Mouse (Mus musculus) midbrain, embryonic 14.5 days (tissue): ENCODE results near the gene Ppp2r1b. TPM values are rescaled to one million over a fixed set of nuclear protein-coding genes. Genes with fewer than 3 reads are reported as not detected.

Experiments
- ATAC-seq: fragments of 200-750 bp; cut with Nextera tagmentation; 2 replicates; pipeline ENCODE4 v1.8.0; 2017; ENCODE audit warnings: moderate number of reproducible peaks, moderate library complexity; ENCODE audit not compliant: low FRiP score, low TSS enrichment
- DNase-seq: peaks from one replicate; pipeline ENCODE4 v3.0.0-alpha.2; 2015
- H3K27ac ChIP-seq: fragments of 300-500 bp; sonication (generic); replicated peaks from 2 replicates; pipeline ENCODE4 v1.5.1; 2014; ENCODE audit warnings: mild to moderate bottlenecking, low read depth, low read length, moderate library complexity
- H3K27me3 ChIP-seq: fragments of 300-500 bp; sonication (generic); 2 replicates; pipeline ENCODE4 v1.6.1; 2014; ENCODE audit warnings: low read length, control low read depth, mixed read lengths; ENCODE audit not compliant: control insufficient read depth, insufficient read depth
- H3K36me3 ChIP-seq: fragments of 300-500 bp; sonication (generic); 2 replicates; pipeline ENCODE4 v1.6.1; 2014; ENCODE audit warnings: low read length, control low read depth; ENCODE audit not compliant: control insufficient read depth, insufficient read depth
- H3K4me1 ChIP-seq: fragments of 300-500 bp; sonication (generic); 2 replicates; pipeline ENCODE4 v1.6.1; 2014; ENCODE audit warnings: mild to moderate bottlenecking, antibody characterized with exemption, low read length, control low read depth; ENCODE audit not compliant: control insufficient read depth, insufficient read depth
- H3K4me2 ChIP-seq: fragments of 300-500 bp; sonication (generic); 2 replicates; pipeline ENCODE4 v1.6.1; 2014; ENCODE audit warnings: mild to moderate bottlenecking, low read length, moderate library complexity
- H3K4me3 ChIP-seq: fragments of 300-500 bp; sonication (generic); replicated peaks from 2 replicates; pipeline ENCODE4 v1.5.1; 2014; ENCODE audit warnings: low read depth, low read length
- H3K9ac ChIP-seq: fragments of 300-500 bp; sonication (generic); replicated peaks from 2 replicates; pipeline ENCODE4 v1.6.1; 2014; ENCODE audit warnings: mild to moderate bottlenecking, low read length, moderate library complexity
- H3K9me3 ChIP-seq: fragments of 300-500 bp; sonication (generic); 2 replicates; pipeline ENCODE4 v1.6.1; 2016; ENCODE audit warnings: low read length, control low read depth, mixed read lengths; ENCODE audit not compliant: control insufficient read depth
- WGBS: fragments of 180-500 bp; shearing (Covaris S2); extraction: QIAGEN DNeasy Blood & Tissue Kit; methylation state at CpG from one replicate; pipeline ENCODE4 v1.1.7; 2014; 5-methylcytosine and 5-hydroxymethylcytosine counted together
- polyA plus RNA-seq: library from polyadenylated mRNA; unstranded; fragments of >200 nt; fragmentation: Nextera tagmentation; extraction: Ambion mirVana; gene quantifications from 2 replicates; pipeline ENCODE4 v1.2.1, GENCODE M21; 2014

Ppp2r1b gene
- polyA plus RNA-seq, 1 experiment from 2014 or later: 47.8 TPM

DNA sequence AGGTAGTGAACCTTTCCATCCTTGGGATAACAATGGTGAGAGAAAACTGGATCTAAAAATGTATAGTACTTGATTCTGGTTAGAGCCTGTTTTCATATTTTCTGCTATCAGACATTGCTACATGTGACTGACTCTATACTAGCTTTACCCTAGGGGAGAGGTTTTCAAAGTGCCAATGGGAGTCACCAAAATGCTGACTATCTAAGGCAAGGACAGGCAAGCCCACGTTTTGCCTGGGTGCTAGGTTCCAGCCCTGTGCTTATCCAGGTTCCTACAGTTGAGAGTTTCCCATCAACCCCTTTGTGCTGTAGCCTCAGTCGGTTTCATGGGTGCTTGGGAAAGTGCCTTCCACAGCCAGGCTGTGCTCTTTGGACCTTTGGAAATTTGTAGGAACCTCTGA is 33.4 kb upstream of the Ppp2r1b start:
- Histone ChIP-seq H3K9ac (no peak overlapping the region), H3K4me3 (no peak overlapping the region), H3K9me3 (no peaks in the 10 kb centered on the region), H3K27ac (no peak overlapping the region), H3K36me3 (peaks cover 71% of the 10 kb centered on the region), H3K4me2 (no peak overlapping the region), H3K27me3 (no peaks in the 10 kb centered on the region), H3K4me1 (no peaks in the 10 kb centered on the region)
- WGBS: 83% methylated on average over 2 of the region's 2 CpGs
- ATAC-seq: no peak
- no peak for DNase-seq

DNA sequence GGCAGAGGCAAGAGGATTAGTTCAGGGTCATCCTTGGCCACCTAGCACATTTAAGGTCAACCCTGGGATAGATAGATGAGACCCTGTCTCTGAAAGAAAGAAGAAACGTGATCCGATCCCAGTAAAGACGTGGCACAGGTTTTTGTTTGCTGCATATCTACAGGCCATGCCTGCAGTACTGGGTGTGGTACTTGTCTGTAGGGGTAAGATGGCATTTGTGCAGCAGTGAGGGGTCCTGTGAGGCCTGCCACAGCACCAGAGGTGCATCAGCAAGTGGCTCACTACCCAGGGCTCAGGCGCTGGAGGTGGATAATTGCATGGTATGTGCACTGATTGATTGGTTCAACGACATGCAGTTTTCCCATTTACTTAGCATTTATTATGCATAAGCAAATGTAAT is 31.3 kb upstream of the Ppp2r1b start:
- no peaks in the 10 kb centered on the region for H3K9me3 ChIP-seq
- ATAC-seq (no peak), DNase-seq (no peak)
- no peaks in the 10 kb centered on the region for H3K27me3 ChIP-seq
- no peak overlapping the region for H3K4me2 ChIP-seq
- 93% methylated on average over 5 of the region's 5 CpGs for WGBS
- no peak overlapping the region for H3K9ac ChIP-seq
- H3K36me3 ChIP-seq: peaks cover 64% of the 10 kb centered on the region
- H3K27ac ChIP-seq: no peak overlapping the region
- H3K4me1 ChIP-seq: no peaks in the 10 kb centered on the region
- no peak overlapping the region for H3K4me3 ChIP-seq

DNA sequence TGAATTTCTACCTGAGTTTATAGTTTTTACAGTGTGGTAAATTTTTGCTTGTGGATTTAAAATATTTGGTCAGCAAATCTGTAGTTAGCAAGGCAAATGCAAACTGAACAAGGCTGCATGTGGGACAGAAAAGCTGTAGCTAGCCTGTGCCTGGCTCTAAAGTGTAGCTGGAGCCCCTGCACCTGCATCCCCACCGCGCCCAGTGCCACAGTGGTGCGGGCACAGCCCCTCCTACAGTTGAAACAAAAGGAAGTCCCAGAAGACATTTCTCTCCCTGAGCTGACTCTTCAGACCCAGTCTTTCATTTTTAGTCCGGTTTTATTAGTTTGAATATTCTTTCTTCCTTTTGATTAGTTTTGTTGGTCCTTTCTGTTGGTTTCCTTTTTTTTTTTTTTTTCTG is 29.4 kb upstream of the Ppp2r1b start:
- DNase-seq: no peak
- Histone ChIP-seq H3K36me3 (peaks cover 55% of the 10 kb centered on the region), H3K4me3 (no peak overlapping the region), H3K27me3 (no peaks in the 10 kb centered on the region), H3K9me3 (no peaks in the 10 kb centered on the region), H3K4me2 (no peak overlapping the region), H3K9ac (no peak overlapping the region), H3K4me1 (no peaks in the 10 kb centered on the region), H3K27ac (no peak overlapping the region)
- no peak for ATAC-seq
- over 99% methylated on average over 4 of the region's 4 CpGs for WGBS

DNA sequence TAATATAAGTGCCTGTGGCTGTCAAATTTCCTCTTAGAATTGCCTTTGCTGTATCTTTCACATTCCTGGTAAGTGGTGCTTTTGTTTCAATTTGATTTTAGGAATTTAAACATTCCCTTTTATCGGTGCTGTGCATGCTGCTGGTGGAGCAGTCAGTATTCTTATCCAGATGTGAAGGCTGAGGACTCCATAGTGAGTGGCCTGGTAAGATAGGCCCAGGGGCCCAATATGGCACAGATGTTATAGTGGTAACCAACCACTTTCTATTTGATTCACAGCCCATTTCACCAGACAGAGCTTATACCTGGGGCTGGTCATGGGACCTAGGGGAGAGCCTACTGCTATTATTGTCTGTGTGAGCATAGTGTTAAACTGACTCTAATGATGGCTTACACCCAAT is 28.6 kb upstream of the Ppp2r1b start:
- no peak overlapping the region for H3K9ac ChIP-seq
- ATAC-seq: no peak
- H3K36me3 ChIP-seq: peaks cover 51% of the 10 kb centered on the region

DNA sequence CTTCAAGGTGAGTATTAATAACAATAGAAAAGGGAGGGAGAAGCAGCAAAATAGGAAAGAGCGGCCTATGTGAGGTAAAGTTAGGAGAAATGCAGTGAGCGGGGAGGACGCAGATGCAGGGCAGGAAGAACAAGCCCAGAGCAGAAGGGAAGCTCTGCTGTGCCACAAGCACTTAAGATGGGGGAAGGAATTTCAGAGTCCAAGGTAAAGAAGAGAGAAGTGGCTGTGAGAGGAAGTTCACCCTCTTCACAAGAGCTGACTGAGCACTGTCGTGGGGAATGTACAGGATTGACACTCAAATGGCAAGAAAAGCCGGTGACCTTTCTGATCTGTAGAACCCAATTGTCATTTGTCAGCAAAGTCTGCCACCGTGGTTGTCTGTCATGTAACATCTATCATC is 27.1 kb upstream of the Ppp2r1b start:
- 91% methylated on average over 6 of the region's 6 CpGs for WGBS
- Histone ChIP-seq H3K4me1 (no peaks in the 10 kb centered on the region), H3K4me3 (no peak overlapping the region), H3K9me3 (no peaks in the 10 kb centered on the region), H3K27ac (no peak overlapping the region), H3K27me3 (no peaks in the 10 kb centered on the region), H3K4me2 (no peak overlapping the region), H3K36me3 (peaks cover 50% of the 10 kb centered on the region), H3K9ac (no peak overlapping the region)
- DNase-seq (no peak), ATAC-seq (no peak)

More for the DNA sequence above, 28.6 kb upstream of the Ppp2r1b start:
- H3K9me3 ChIP-seq: no peaks in the 10 kb centered on the region
- no peak overlapping the region for H3K4me3 ChIP-seq
- H3K27me3 ChIP-seq: no peaks in the 10 kb centered on the region
- WGBS: 98% methylated on average over 1 of the region's 1 CpGs
- no peak for DNase-seq
- H3K4me1 ChIP-seq: no peaks in the 10 kb centered on the region
- H3K4me2 ChIP-seq: no peak overlapping the region
- H3K27ac ChIP-seq: no peak overlapping the region

DNA sequence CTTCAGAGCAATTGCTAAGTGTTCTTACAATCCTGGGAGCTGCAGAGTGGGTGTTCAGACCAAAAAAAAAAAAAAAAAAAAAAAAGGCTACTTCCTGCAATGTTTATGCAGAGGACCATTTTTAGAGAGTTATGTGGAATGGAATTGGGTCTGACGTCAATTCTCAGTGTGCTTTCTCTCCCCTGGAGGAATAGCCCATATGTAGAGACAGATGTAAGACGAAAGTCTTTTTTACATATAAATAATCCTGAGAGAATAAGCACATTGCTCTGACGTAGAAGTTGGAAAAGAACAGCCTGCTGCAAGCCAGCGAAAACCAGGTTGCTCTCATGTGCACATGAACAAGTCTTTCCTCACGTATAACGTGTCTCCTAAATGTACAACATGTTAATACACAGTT is 25.4 kb upstream of the Ppp2r1b start:
- ATAC-seq (no peak), DNase-seq (no peak)
- Histone ChIP-seq H3K27me3 (no peaks in the 10 kb centered on the region), H3K4me2 (no peak overlapping the region), H3K4me3 (no peak overlapping the region), H3K4me1 (no peaks in the 10 kb centered on the region), H3K9ac (no peak overlapping the region), H3K9me3 (no peaks in the 10 kb centered on the region), H3K36me3 (peaks cover 51% of the 10 kb centered on the region), H3K27ac (no peak overlapping the region)
- WGBS: 92% methylated on average over 6 of the region's 6 CpGs

DNA sequence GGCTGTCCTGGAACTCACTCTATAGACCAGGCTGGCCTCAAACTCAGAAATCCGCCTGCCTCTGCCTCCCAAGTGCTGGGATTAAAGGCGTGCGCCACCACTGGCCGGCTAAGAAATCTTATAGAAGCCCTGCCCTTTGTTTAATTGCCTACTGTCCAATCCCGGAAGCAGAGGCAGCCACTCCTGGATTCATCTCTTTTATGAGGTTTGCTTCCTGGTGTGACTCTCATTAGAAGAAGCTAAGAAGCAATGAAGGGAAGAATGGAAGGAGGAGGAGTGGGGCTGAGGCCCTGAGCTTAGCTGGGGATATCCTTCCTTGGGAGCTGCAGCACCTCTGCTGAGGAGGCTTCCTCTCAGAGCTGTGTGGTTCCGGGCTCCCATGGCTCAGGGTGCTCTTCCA is 23.4 kb upstream of the Ppp2r1b start:
- no peaks in the 10 kb centered on the region for H3K4me1 ChIP-seq
- DNase-seq (no peak), ATAC-seq (no peak)
- H3K9ac ChIP-seq: no peak overlapping the region
- H3K9me3 ChIP-seq: no peaks in the 10 kb centered on the region
- H3K36me3 ChIP-seq: peaks cover 45% of the 10 kb centered on the region
- WGBS: 89% methylated on average over 6 of the region's 6 CpGs
- H3K27me3 ChIP-seq: no peaks in the 10 kb centered on the region
- no peak overlapping the region for H3K4me3 ChIP-seq
- no peak overlapping the region for H3K27ac ChIP-seq
- H3K4me2 ChIP-seq: no peak overlapping the region

DNA sequence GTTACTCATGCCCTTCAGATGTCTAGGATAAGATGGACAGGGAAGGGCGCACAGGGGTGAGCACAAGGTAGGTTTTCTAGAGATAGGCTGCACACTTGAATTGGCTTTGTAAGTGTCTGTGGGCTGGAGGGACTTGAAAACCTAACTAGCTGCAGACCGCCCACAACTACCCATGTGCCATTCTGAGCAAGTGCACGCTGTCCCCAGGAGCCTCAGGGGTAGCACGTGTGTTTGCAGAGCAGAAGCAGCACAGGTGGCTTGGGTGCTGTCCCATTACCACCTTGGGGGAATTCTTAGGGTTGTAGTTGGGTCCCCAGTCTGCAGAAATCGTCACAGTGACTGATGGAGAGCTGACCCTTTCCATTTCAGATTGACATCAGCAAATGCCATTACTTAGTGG is 22.9 kb upstream of the Ppp2r1b start:
- no peak overlapping the region for H3K27ac ChIP-seq
- H3K27me3 ChIP-seq: no peaks in the 10 kb centered on the region
- peaks cover 45% of the 10 kb centered on the region for H3K36me3 ChIP-seq
- no peaks in the 10 kb centered on the region for H3K4me1 ChIP-seq
- no peak overlapping the region for H3K4me3 ChIP-seq
- no peak overlapping the region for H3K9ac ChIP-seq
- WGBS: 98% methylated on average over 5 of the region's 5 CpGs
- H3K9me3 ChIP-seq: no peaks in the 10 kb centered on the region
- no peak overlapping the region for H3K4me2 ChIP-seq
- ATAC-seq: no peak
- no peak for DNase-seq

DNA sequence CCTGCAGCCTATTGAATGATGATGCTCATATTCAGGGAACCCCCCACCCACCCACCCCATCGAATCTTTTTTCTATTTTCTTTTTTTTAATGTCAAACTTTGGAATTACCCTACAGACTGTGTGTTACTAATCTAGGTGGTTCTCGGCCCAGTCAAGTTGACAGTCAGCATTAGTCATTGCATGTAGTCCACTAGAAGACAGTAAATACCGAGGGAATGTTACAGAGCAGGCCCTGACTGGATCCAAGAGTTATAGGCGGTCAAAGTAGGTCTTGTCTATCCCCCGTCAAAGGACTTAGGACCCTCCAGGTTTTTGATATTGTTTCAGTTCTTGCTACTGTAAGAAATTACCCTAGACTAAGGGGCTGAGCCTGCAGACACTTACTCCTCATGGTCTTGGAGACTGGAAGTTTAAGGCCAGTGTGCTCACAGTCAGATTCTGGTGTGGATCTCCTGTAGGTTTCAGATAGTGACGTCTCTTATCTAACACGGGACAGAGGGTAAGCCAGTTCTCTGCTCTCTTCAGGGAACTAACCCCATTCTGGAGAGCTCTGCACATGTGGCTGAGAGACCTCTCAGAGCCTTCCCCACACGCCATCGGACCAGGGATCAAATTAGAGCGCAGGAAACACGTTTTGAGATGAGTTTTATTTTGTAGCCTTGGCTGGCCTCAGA is 21.2 kb upstream of the Ppp2r1b start:
- H3K27ac ChIP-seq: no peak overlapping the region
- H3K4me1 ChIP-seq: no peaks in the 10 kb centered on the region
- no peak overlapping the region for H3K4me2 ChIP-seq
- no peak for ATAC-seq
- no peak overlapping the region for H3K4me3 ChIP-seq
- no peak for DNase-seq
- H3K9me3 ChIP-seq: no peaks in the 10 kb centered on the region
- peaks cover 40% of the 10 kb centered on the region for H3K36me3 ChIP-seq
- H3K27me3 ChIP-seq: no peaks in the 10 kb centered on the region
- H3K9ac ChIP-seq: no peak overlapping the region
- WGBS: 93% methylated on average over 11 of the region's 11 CpGs
